In genomic region chr17:30105369-30105768, GRCm38 (mm10) we compare ENCODE assay signal across 9 mouse cellular contexts.
DNase-seq lines count a peak whose midpoint lies in the region; ATAC-seq and TF ChIP-seq lines count a peak whose summit lies in the region.
"Had no signal": no experiment of that assay in that cellular context is flagged by ENCODE, and none has a peak within 500 bp of the region (broad histone marks: within the 10 kb centered on the region; RNA-seq: fewer than 3 reads in every experiment).

No protein-coding gene starts in this region.

- peaks cover 7% of the 10 kb centered on the region for H3K36me3 ChIP-seq in heart, adult 2 months (ENCODE audit: control insufficient read depth, insufficient read depth, low read length)
- no peaks in the 10 kb centered on the region for H3K36me3 ChIP-seq in heart, embryonic 11.5 days (ENCODE audit: control insufficient read depth, insufficient read depth, low read length)
- H3K36me3 ChIP-seq in lung, embryonic 14.5 days (ENCODE audit: insufficient read depth) = no peaks in the 10 kb centered on the region
- no peaks in the 10 kb centered on the region for H3K36me3 ChIP-seq in forebrain, embryonic 15.5 days
- H3K36me3 ChIP-seq in forebrain, embryonic 10.5 days (replicated peaks) = peaks cover 13% of the 10 kb centered on the region; the same call in 1 of the 2 replicates

- H3K27me3 ChIP-seq in heart, adult 2 months (ENCODE audit: control insufficient read depth, insufficient read depth, low read length) = no peaks in the 10 kb centered on the region
- H3K27me3 ChIP-seq in heart, embryonic 11.5 days (ENCODE audit: control insufficient read depth, insufficient read depth, low read length) = no peaks in the 10 kb centered on the region
- H3K27me3 ChIP-seq in lung, embryonic 14.5 days (ENCODE audit: insufficient read depth, low read length) = no peaks in the 10 kb centered on the region
- no peaks in the 10 kb centered on the region for H3K27me3 ChIP-seq in forebrain, embryonic 15.5 days
- H3K27me3 ChIP-seq in forebrain, embryonic 10.5 days (ENCODE audit: poor library complexity, severe bottlenecking) = no peaks in the 10 kb centered on the region

- peak; percentile 85 for TF ChIP-seq CTCF in heart, adult 2 months (IDR thresholded peaks at IDR 0.05)
- peak; percentile 69 for TF ChIP-seq CTCF in lung, embryonic 14.5 days (IDR thresholded peaks at IDR 0.05; ENCODE audit: low read depth)
- TF ChIP-seq CTCF in bone marrow, adult 2 months (IDR thresholded peaks at IDR 0.05; ENCODE audit: control insufficient read depth, insufficient read depth, low read length) = peak; percentile 47

- H3K27ac ChIP-seq in heart, adult 2 months = no peak overlapping the region
- H3K27ac ChIP-seq in heart, embryonic 11.5 days (ENCODE audit: low read depth, low read length) = no peak overlapping the region
- H3K27ac ChIP-seq in lung, embryonic 14.5 days (ENCODE audit: low read depth) = no peak overlapping the region
- no peak overlapping the region for H3K27ac ChIP-seq in bone marrow, adult 2 months (ENCODE audit: control insufficient read depth, insufficient read depth, low read depth, low read length, poor library complexity)
- no peak overlapping the region for H3K27ac ChIP-seq in forebrain, embryonic 15.5 days (replicated peaks)
- no peak overlapping the region for H3K27ac ChIP-seq in forebrain, embryonic 10.5 days

- H3K4me3 ChIP-seq in heart, adult 2 months = no peak overlapping the region
- no peak overlapping the region for H3K4me3 ChIP-seq in heart, embryonic 11.5 days (ENCODE audit: low read depth, low read length)
- no peak overlapping the region for H3K4me3 ChIP-seq in lung, embryonic 14.5 days (ENCODE audit: low read depth, low read length)
- no peak overlapping the region for H3K4me3 ChIP-seq in bone marrow, adult 2 months (replicated peaks; ENCODE audit: control insufficient read depth, low read depth, low read length)
- no peak overlapping the region for H3K4me3 ChIP-seq in forebrain, embryonic 15.5 days
- H3K4me3 ChIP-seq in forebrain, embryonic 10.5 days = no peak overlapping the region

- no peak for TF ChIP-seq POLR2A in heart, adult 2 months (IDR thresholded peaks at IDR 0.05; ENCODE audit: insufficient read depth, low read depth, low read length)
- no peak for TF ChIP-seq POLR2A in bone marrow, adult 2 months (IDR thresholded peaks at IDR 0.05; ENCODE audit: borderline replicate concordance, control insufficient read depth, low read depth, low read length)

- H3K4me1 ChIP-seq in heart, adult 2 months (ENCODE audit: control insufficient read depth, insufficient read depth, low read length) = peaks cover 4% of the 10 kb centered on the region
- 0 out of 2 replicates have a peak, but pooled peaks cover 2% of the 10 kb centered on the region for H3K4me1 ChIP-seq in heart, embryonic 11.5 days (ENCODE audit: control insufficient read depth, insufficient read depth, low read length)
- no peaks in the 10 kb centered on the region for H3K4me1 ChIP-seq in lung, embryonic 14.5 days (ENCODE audit: insufficient read depth)
- no peaks in the 10 kb centered on the region for H3K4me1 ChIP-seq in bone marrow, adult 2 months (ENCODE audit: control insufficient read depth, insufficient read depth, low read length)
- H3K4me1 ChIP-seq in forebrain, embryonic 15.5 days = peaks cover 21% of the 10 kb centered on the region
- peaks cover 16% of the 10 kb centered on the region for H3K4me1 ChIP-seq in forebrain, embryonic 10.5 days

- H3K4me2 ChIP-seq in heart, embryonic 11.5 days = no peak overlapping the region
- no peak overlapping the region for H3K4me2 ChIP-seq in lung, embryonic 14.5 days
- no peak overlapping the region for H3K4me2 ChIP-seq in forebrain, embryonic 15.5 days (replicated peaks)

- ATAC-seq in heart, embryonic 11.5 days (replicated peaks; ENCODE audit: insufficient number of reproducible peaks, low FRiP score, low TSS enrichment) = no peak
- no peak for ATAC-seq in lung, embryonic 14.5 days (ENCODE audit: insufficient read depth)
- no peak for ATAC-seq in forebrain, embryonic 15.5 days (replicated peaks)

- DNase-seq in heart, adult 2 months = no peak
- DNase-seq in lung, embryonic 14.5 days = peak; percentile 43
- no peak for DNase-seq in lung, postnatal 36 days
- peak; percentile 49 for DNase-seq in thymus, postnatal 25 days
- DNase-seq in forebrain, embryonic 10.5 days (ENCODE audit: extremely low spot score, low spot score) = no peak
- DNase-seq: cerebellum, adult 11-12 months had no signal

- H3K79me2 ChIP-seq in heart, adult 2 months (replicated peaks; ENCODE audit: control insufficient read depth, insufficient read depth, low read length) = peaks cover 8% of the 10 kb centered on the region; the same call in 1 of the 2 replicates

- TF ChIP-seq EP300 in heart, adult 2 months (IDR thresholded peaks at IDR 0.05; ENCODE audit: insufficient read depth, low read depth, low read length) = no peak

- no peaks in the 10 kb centered on the region for H3K9me3 ChIP-seq in heart, embryonic 11.5 days (replicated peaks; ENCODE audit: control insufficient read depth, low read length)
- H3K9me3 ChIP-seq in lung, embryonic 14.5 days (ENCODE audit: low read depth, low read length) = no peaks in the 10 kb centered on the region
- no peaks in the 10 kb centered on the region for H3K9me3 ChIP-seq in forebrain, embryonic 15.5 days
- no peaks in the 10 kb centered on the region for H3K9me3 ChIP-seq in forebrain, embryonic 10.5 days

- 87% methylated on average over 3 of the region's 3 CpGs for WGBS in heart, adult 2 months
- WGBS in heart, embryonic 11.5 days (ENCODE audit: insufficient replicate concordance) = 81% methylated on average over 3 of the region's 3 CpGs
- WGBS in lung, embryonic 14.5 days = 84% methylated on average over 3 of the region's 3 CpGs
- WGBS in bone marrow, adult 2 months = 85% methylated on average over 3 of the region's 3 CpGs
- WGBS in forebrain, embryonic 15.5 days = 85% methylated on average over 3 of the region's 3 CpGs
- 87% methylated on average over 3 of the region's 3 CpGs for WGBS in forebrain, embryonic 10.5 days

- H3K9ac ChIP-seq in heart, adult 2 months (ENCODE audit: low read depth, low read length) = no peak overlapping the region
- H3K9ac ChIP-seq in heart, embryonic 11.5 days (ENCODE audit: low read depth, low read length) = no peak overlapping the region
- no peak overlapping the region for H3K9ac ChIP-seq in lung, embryonic 14.5 days
- no peak overlapping the region for H3K9ac ChIP-seq in forebrain, embryonic 15.5 days (replicated peaks)

- intact Hi-C loops in heart, adult 2 months (cut with DNase I) = loop anchor here (2.0 kb wide), 1 partner anchor 131 kb away; no protein-coding TSS in a partner anchor

Comparison
In these comparisons a context has a peak if more than half of its experiments do, and no peak if none do; other contexts are left out.
1. DNase-seq: peak in lung, embryonic 14.5 days (single experiment) and thymus, postnatal 25 days (single experiment); none in heart, adult 2 months (0 of 2), lung, postnatal 36 days (single experiment) and forebrain, embryonic 10.5 days (single experiment).
2. Peak in every context shown above with its lines, with median percentiles within 50 percentile points of each other: CTCF ChIP-seq.